In the genomic region with DNA sequence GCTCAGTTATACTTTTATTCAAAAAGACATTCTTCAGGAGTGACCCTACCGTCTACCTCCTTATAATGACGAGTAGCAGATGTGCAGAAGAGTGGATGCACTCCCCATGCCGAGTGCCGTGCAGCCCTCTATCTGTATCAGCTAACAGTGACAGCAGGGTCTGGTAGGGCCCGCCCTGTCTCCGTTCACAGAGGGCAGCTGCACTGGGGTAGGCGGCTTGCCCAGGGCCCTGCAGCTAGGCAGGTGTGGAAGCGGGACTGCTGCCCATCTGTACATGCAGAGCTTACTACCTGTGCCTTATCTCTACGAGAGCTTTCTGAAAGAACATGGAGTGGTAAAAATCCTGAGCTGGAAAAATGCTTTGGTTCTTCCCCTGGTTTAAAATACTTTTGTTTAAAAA, we compare ENCODE assay signal across 23 mouse cellular contexts. TPM values are rescaled to one million over a fixed set of nuclear protein-coding genes. Genes with fewer than 3 reads are reported as not detected.
DNase-seq lines count a peak whose midpoint lies in the region; ATAC-seq and TF ChIP-seq lines count a peak whose summit lies in the region.
"Had no signal": no experiment of that assay in that cellular context is flagged by ENCODE, and none has a peak within 500 bp of the region (broad histone marks: within the 10 kb centered on the region; RNA-seq: fewer than 3 reads in every experiment).

No protein-coding gene starts in this region.

- peak; percentile 19 for DNase-seq in forebrain, embryonic 10.5 days (ENCODE audit: extremely low spot score, low spot score)
- DNase-seq in kidney, adult 2 months: no peak
- no peak for DNase-seq in midbrain, embryonic 11.5 days (ENCODE audit: low spot score, missing footprints)
- DNase-seq in right cerebral cortex, postnatal 14 days: no peak
- DNase-seq: adrenal gland, postnatal 10 days; cerebellum, postnatal 10 days; heart, postnatal 10 days; kidney, adult 18-20 months; left cerebral cortex, postnatal 4 days; lung, adult 2 months; right cerebral cortex, postnatal 25 days; thymus, adult 18-20 months had no signal

- no peak for TF ChIP-seq CTCF in kidney, adult 2 months (conservative IDR thresholded peaks at IDR 0.05; ENCODE audit: insufficient read depth, insufficient read length, low read depth, low read length)

- WGBS in forebrain, embryonic 10.5 days: 56% methylated on average over 9 of the region's 9 CpGs
- WGBS in forebrain, embryonic 16.5 days: 46% methylated on average over 9 of the region's 9 CpGs
- WGBS in kidney, adult 2 months: 57% methylated on average over 9 of the region's 9 CpGs
- WGBS in kidney, embryonic 14.5 days: 87% methylated on average over 9 of the region's 9 CpGs
- WGBS in midbrain, embryonic 11.5 days: 56% methylated on average over 9 of the region's 9 CpGs
- 48% methylated on average over 9 of the region's 9 CpGs for WGBS in midbrain, embryonic 16.5 days
- WGBS in neural tube, embryonic 14.5 days: 32% methylated on average over 9 of the region's 9 CpGs

- H3K27me3 ChIP-seq in forebrain, embryonic 10.5 days (ENCODE audit: poor library complexity, severe bottlenecking): no peaks in the 10 kb centered on the region
- H3K27me3 ChIP-seq in forebrain, embryonic 16.5 days (replicated peaks; ENCODE audit: control insufficient read depth, insufficient read depth, low read length): no peaks in the 10 kb centered on the region
- H3K27me3 ChIP-seq in kidney, adult 2 months (replicated peaks; ENCODE audit: control insufficient read depth, insufficient read depth, low read length): no peaks in the 10 kb centered on the region
- no peaks in the 10 kb centered on the region for H3K27me3 ChIP-seq in kidney, embryonic 14.5 days (ENCODE audit: control insufficient read depth, insufficient read depth, low read length)
- H3K27me3 ChIP-seq in midbrain, embryonic 11.5 days (ENCODE audit: control insufficient read depth, insufficient read depth, low read length): no peaks in the 10 kb centered on the region
- H3K27me3 ChIP-seq in midbrain, embryonic 16.5 days (ENCODE audit: control insufficient read depth, insufficient read depth, low read depth, low read length): no peaks in the 10 kb centered on the region
- no peaks in the 10 kb centered on the region for H3K27me3 ChIP-seq in neural tube, embryonic 14.5 days (ENCODE audit: control insufficient read depth, insufficient read depth, low read length)
- H3K27me3 ChIP-seq: liver, embryonic 12.5 days; Patski; stomach, embryonic 15.5 days had no signal

- H3K4me1 ChIP-seq in forebrain, embryonic 10.5 days: peaks cover 16% of the 10 kb centered on the region
- no peaks in the 10 kb centered on the region for H3K4me1 ChIP-seq in forebrain, embryonic 16.5 days (replicated peaks; ENCODE audit: control insufficient read depth, insufficient read depth, low read length)
- H3K4me1 ChIP-seq in kidney, adult 2 months (ENCODE audit: control insufficient read depth, insufficient read depth, low read length): peaks cover 13% of the 10 kb centered on the region; the same call in 1 of the 2 replicates
- H3K4me1 ChIP-seq in kidney, embryonic 14.5 days (ENCODE audit: control insufficient read depth, insufficient read depth, low read length): no peaks in the 10 kb centered on the region
- peaks cover 3% of the 10 kb centered on the region for H3K4me1 ChIP-seq in midbrain, embryonic 11.5 days (ENCODE audit: control insufficient read depth, insufficient read depth, low read length)
- H3K4me1 ChIP-seq in midbrain, embryonic 16.5 days (ENCODE audit: control insufficient read depth, insufficient read depth, low read length): no peaks in the 10 kb centered on the region
- no peaks in the 10 kb centered on the region for H3K4me1 ChIP-seq in neural tube, embryonic 14.5 days (ENCODE audit: control insufficient read depth, insufficient read depth, low read length)
- H3K4me1 ChIP-seq: liver, embryonic 12.5 days; stomach, embryonic 15.5 days had no signal

- no peaks in the 10 kb centered on the region for H3K9me3 ChIP-seq in forebrain, embryonic 10.5 days
- no peaks in the 10 kb centered on the region for H3K9me3 ChIP-seq in forebrain, embryonic 16.5 days (ENCODE audit: control insufficient read depth, low read length)
- H3K9me3 ChIP-seq in kidney, embryonic 14.5 days (ENCODE audit: control insufficient read depth, low read length): no peaks in the 10 kb centered on the region
- no peaks in the 10 kb centered on the region for H3K9me3 ChIP-seq in midbrain, embryonic 11.5 days (ENCODE audit: control insufficient read depth, low read length)
- H3K9me3 ChIP-seq in midbrain, embryonic 16.5 days (replicated peaks; ENCODE audit: control insufficient read depth, low read length, poor library complexity, severe bottlenecking): no peaks in the 10 kb centered on the region
- no peaks in the 10 kb centered on the region for H3K9me3 ChIP-seq in neural tube, embryonic 14.5 days (ENCODE audit: control insufficient read depth, low read length)
- H3K9me3 ChIP-seq: liver, embryonic 12.5 days; stomach, embryonic 15.5 days had no signal

- H3K4me3 ChIP-seq in forebrain, embryonic 10.5 days: no peak overlapping the region
- H3K4me3 ChIP-seq in forebrain, embryonic 16.5 days (replicated peaks; ENCODE audit: low read length): no peak overlapping the region
- H3K4me3 ChIP-seq in kidney, adult 2 months (ENCODE audit: insufficient read depth, low read depth, low read length): no peak overlapping the region
- no peak overlapping the region for H3K4me3 ChIP-seq in kidney, embryonic 14.5 days (ENCODE audit: low read length)
- no peak overlapping the region for H3K4me3 ChIP-seq in midbrain, embryonic 11.5 days (ENCODE audit: low read depth, low read length)
- H3K4me3 ChIP-seq in midbrain, embryonic 16.5 days (ENCODE audit: low read depth, low read length): no peak overlapping the region
- H3K4me3 ChIP-seq in neural tube, embryonic 14.5 days (ENCODE audit: low read depth, low read length): no peak overlapping the region
- H3K4me3 ChIP-seq: left cerebral cortex, adult 2 months; liver, embryonic 12.5 days; stomach, embryonic 15.5 days had no signal

- peaks cover 97% of the 10 kb centered on the region for H3K36me3 ChIP-seq in forebrain, embryonic 10.5 days (replicated peaks)
- peaks cover 31% of the 10 kb centered on the region for H3K36me3 ChIP-seq in forebrain, embryonic 16.5 days (ENCODE audit: control insufficient read depth, insufficient read depth)
- H3K36me3 ChIP-seq in kidney, adult 2 months (ENCODE audit: control insufficient read depth, insufficient read depth, low read length): no peaks in the 10 kb centered on the region
- H3K36me3 ChIP-seq in kidney, embryonic 14.5 days (ENCODE audit: control insufficient read depth, insufficient read depth, low read length): peaks cover 83% of the 10 kb centered on the region
- H3K36me3 ChIP-seq in midbrain, embryonic 11.5 days (ENCODE audit: control insufficient read depth, insufficient read depth, low read length): peaks cover 15% of the 10 kb centered on the region; the same call in 1 of the 2 replicates
- peaks cover 37% of the 10 kb centered on the region for H3K36me3 ChIP-seq in midbrain, embryonic 16.5 days (ENCODE audit: control insufficient read depth, insufficient read depth, low read length)
- peaks cover 50% of the 10 kb centered on the region for H3K36me3 ChIP-seq in neural tube, embryonic 14.5 days (ENCODE audit: control insufficient read depth, insufficient read depth, low read length)

- no peak for ATAC-seq in forebrain, embryonic 16.5 days
- no peak for ATAC-seq in kidney, embryonic 14.5 days (ENCODE audit: low FRiP score, low TSS enrichment)
- 0 out of 2 replicates have a peak, but pooled peaks have one; percentile 50 for ATAC-seq in midbrain, embryonic 11.5 days (ENCODE audit: low FRiP score)
- no peak for ATAC-seq in midbrain, embryonic 16.5 days
- peak; percentile 54; the same call in 1 of the 2 replicates for ATAC-seq in neural tube, embryonic 14.5 days (ENCODE audit: low read depth)
- ATAC-seq: CD4-positive, CD25-positive, alpha-beta regulatory T cell, adult 4 months; liver, embryonic 12.5 days; Patski had no signal

- no peak overlapping the region for H3K4me2 ChIP-seq in forebrain, embryonic 16.5 days (ENCODE audit: low read length)
- H3K4me2 ChIP-seq in kidney, embryonic 14.5 days (replicated peaks; ENCODE audit: low read depth, low read length): no peak overlapping the region
- H3K4me2 ChIP-seq in midbrain, embryonic 11.5 days: no peak overlapping the region
- H3K4me2 ChIP-seq in midbrain, embryonic 16.5 days (ENCODE audit: low read length): no peak overlapping the region
- no peak overlapping the region for H3K4me2 ChIP-seq in neural tube, embryonic 14.5 days (ENCODE audit: low read depth, low read length)
- H3K4me2 ChIP-seq: heart, embryonic 11.5 days; liver, embryonic 12.5 days; stomach, embryonic 15.5 days had no signal

- H3K27ac ChIP-seq in forebrain, embryonic 10.5 days: peak overlapping the region; percentile 79
- no peak overlapping the region for H3K27ac ChIP-seq in forebrain, embryonic 16.5 days (ENCODE audit: low read length)
- H3K27ac ChIP-seq in kidney, adult 2 months (ENCODE audit: insufficient read depth, low read depth, low read length): peak overlapping the region; percentile 97
- no peak overlapping the region for H3K27ac ChIP-seq in kidney, embryonic 14.5 days (ENCODE audit: low read depth, low read length)
- no peak overlapping the region for H3K27ac ChIP-seq in midbrain, embryonic 11.5 days (ENCODE audit: low read depth, low read length)
- H3K27ac ChIP-seq in midbrain, embryonic 16.5 days (ENCODE audit: low read length): no peak overlapping the region
- H3K27ac ChIP-seq in neural tube, embryonic 14.5 days (ENCODE audit: low read depth, low read length): no peak overlapping the region
- H3K27ac ChIP-seq: left cerebral cortex, adult 2 months; liver, embryonic 12.5 days; stomach, embryonic 15.5 days had no signal

- H3K9ac ChIP-seq in forebrain, embryonic 16.5 days (replicated peaks; ENCODE audit: low read depth, low read length): no peak overlapping the region
- no peak overlapping the region for H3K9ac ChIP-seq in kidney, embryonic 14.5 days (ENCODE audit: low read depth, low read length)
- no peak overlapping the region for H3K9ac ChIP-seq in midbrain, embryonic 11.5 days (ENCODE audit: low read length)
- no peak overlapping the region for H3K9ac ChIP-seq in midbrain, embryonic 16.5 days (ENCODE audit: low read depth, low read length)
- H3K9ac ChIP-seq in neural tube, embryonic 14.5 days (replicated peaks; ENCODE audit: low read depth, low read length): no peak overlapping the region
- H3K9ac ChIP-seq: liver, embryonic 12.5 days; stomach, embryonic 15.5 days had no signal

- TF ChIP-seq POLR2A in kidney, adult 2 months (IDR thresholded peaks at IDR 0.05; ENCODE audit: low read depth, low read length): no peak

RNA-seq across cellular contexts. Expression of gene Nol10, which starts 11.8 kb away (rescaled TPM):
- 44.1 and 45.1 TPM in 2 replicates for polyA plus RNA-seq in forebrain, embryonic 10.5 days (2016; fragmentation: Nextera tagmentation; extraction: Ambion mirVana)
- polyA plus RNA-seq in forebrain, embryonic 16.5 days (2015; fragmentation: Nextera tagmentation; extraction: Ambion mirVana): 23.5 and 26.3 TPM in 2 replicates
- 5.1 and 6.1 TPM in 2 replicates for polyA plus RNA-seq in kidney, adult 2 months (2012; rRNA removed)
- polyA plus RNA-seq in kidney, embryonic 14.5 days (2014; fragmentation: Nextera tagmentation; extraction: Ambion mirVana): 22.0 and 31.0 TPM in 2 replicates
- polyA plus RNA-seq in midbrain, embryonic 11.5 days (2014; fragmentation: Nextera tagmentation; extraction: Ambion mirVana): 32.8 and 36.9 TPM in 2 replicates
- 21.7 and 22.3 TPM in 2 replicates for polyA plus RNA-seq in midbrain, embryonic 16.5 days (2015; fragmentation: Nextera tagmentation; extraction: Ambion mirVana)
- 19.8 and 23.2 TPM in 2 replicates for polyA plus RNA-seq in neural tube, embryonic 14.5 days (2014; fragmentation: Nextera tagmentation; extraction: Ambion mirVana)

RNA-seq across cellular contexts. Expression of gene Atp6v1c2, which starts 30.9 kb away (rescaled TPM):
- polyA plus RNA-seq in forebrain, embryonic 10.5 days (2016; fragmentation: Nextera tagmentation; extraction: Ambion mirVana): 0.29 and 0.46 TPM in 2 replicates
- polyA plus RNA-seq in forebrain, embryonic 16.5 days (2015; fragmentation: Nextera tagmentation; extraction: Ambion mirVana): 0.88 and 1.3 TPM in 2 replicates
- 32.4 and 39.9 TPM in 2 replicates for polyA plus RNA-seq in kidney, adult 2 months (2012; rRNA removed)
- 0.53 and 1.0 TPM in 2 replicates for polyA plus RNA-seq in kidney, embryonic 14.5 days (2014; fragmentation: Nextera tagmentation; extraction: Ambion mirVana)
- 0.37 and 0.65 TPM in 2 replicates for polyA plus RNA-seq in midbrain, embryonic 11.5 days (2014; fragmentation: Nextera tagmentation; extraction: Ambion mirVana)
- polyA plus RNA-seq in midbrain, embryonic 16.5 days (2015; fragmentation: Nextera tagmentation; extraction: Ambion mirVana): 0.99 and 1.1 TPM in 2 replicates
- polyA plus RNA-seq in neural tube, embryonic 14.5 days (2014; fragmentation: Nextera tagmentation; extraction: Ambion mirVana): 0.37 and 0.70 TPM in 2 replicates
- polyA plus RNA-seq: CD4-positive, CD25-positive, alpha-beta regulatory T cell, adult 4 months; Patski; urinary bladder, adult 2 months had no signal

Comparison
In these comparisons a context has a peak if more than half of its experiments do, and no peak if none do; other contexts are left out.
1. H3K27ac ChIP-seq: peak in forebrain, embryonic 10.5 days (single experiment) and kidney, adult 2 months (single experiment); none in forebrain, embryonic 16.5 days (single experiment), kidney, embryonic 14.5 days (single experiment), midbrain, embryonic 11.5 days (single experiment), midbrain, embryonic 16.5 days (single experiment) and neural tube, embryonic 14.5 days (single experiment).
2. ATAC-seq: peak in midbrain, embryonic 11.5 days (single experiment) and neural tube, embryonic 14.5 days (single experiment); none in forebrain, embryonic 16.5 days (single experiment), kidney, embryonic 14.5 days (single experiment) and midbrain, embryonic 16.5 days (single experiment).
3. RNA of gene Atp6v1c2, which starts 30.9 kb away (polyA plus RNA-seq): 32.4 to 39.9 TPM in kidney, adult 2 months; 0.88 to 1.3 TPM in forebrain, embryonic 16.5 days, 0.53 to 1.0 TPM in kidney, embryonic 14.5 days, 0.99 to 1.1 TPM in midbrain, embryonic 16.5 days, 0.37 to 0.70 TPM in neural tube, embryonic 14.5 days, 0.37 to 0.65 TPM in midbrain, embryonic 11.5 days and 0.29 to 0.46 TPM in forebrain, embryonic 10.5 days; every median in the first group is over 10 times any median in the second.